Mouse (Mus musculus): ENCODE data around the gene Zdhhc16. TPM values are rescaled to one million over a fixed set of nuclear protein-coding genes. Genes with fewer than 3 reads are reported as not detected.

Gene Zdhhc16
- polyA plus RNA-seq (2017; shearing (Covaris generic)) = 10 to 100 TPM; 40.7 to 59.3 TPM

- ATAC-seq = peak; percentile 98
Observed at GRCm38 (mm10) chr19:41933179-41934086, at the start of gene Zdhhc16, which contains the start of gene Exosc1. Zdhhc16 (plus strand) TSS chr19:41933480. Exosc1 (minus strand) TSS chr19:41933423.

- no peak for ATAC-seq
Observed at GRCm38 (mm10) chr19:41883882-41884281, 49.4 kb upstream of the Zdhhc16 start.

- no peak for ATAC-seq
Observed at GRCm38 (mm10) chr19:41888191-41888590, 45.1 kb upstream of the Zdhhc16 start.

DNA sequence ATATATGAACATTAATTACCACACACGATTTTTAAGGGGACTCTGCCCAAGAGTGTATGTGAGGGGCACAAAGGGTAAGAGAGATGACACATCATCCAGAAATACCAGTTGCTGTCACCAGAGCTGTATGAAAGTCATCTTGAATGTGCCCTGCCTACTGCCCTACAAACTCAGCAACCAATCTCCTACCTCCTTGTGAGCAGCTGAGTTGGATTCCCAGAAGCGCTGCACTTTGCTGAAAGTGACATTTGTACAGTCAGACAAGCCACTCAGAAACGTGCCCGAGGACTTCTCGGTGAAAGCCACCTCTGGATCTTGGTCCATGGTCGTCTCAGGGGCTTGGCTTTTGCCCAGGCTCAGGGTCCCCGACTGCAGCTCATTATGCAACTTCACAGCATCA lies 38.3 kb upstream of the Zdhhc16 start:
- no peak for ATAC-seq

DNA sequence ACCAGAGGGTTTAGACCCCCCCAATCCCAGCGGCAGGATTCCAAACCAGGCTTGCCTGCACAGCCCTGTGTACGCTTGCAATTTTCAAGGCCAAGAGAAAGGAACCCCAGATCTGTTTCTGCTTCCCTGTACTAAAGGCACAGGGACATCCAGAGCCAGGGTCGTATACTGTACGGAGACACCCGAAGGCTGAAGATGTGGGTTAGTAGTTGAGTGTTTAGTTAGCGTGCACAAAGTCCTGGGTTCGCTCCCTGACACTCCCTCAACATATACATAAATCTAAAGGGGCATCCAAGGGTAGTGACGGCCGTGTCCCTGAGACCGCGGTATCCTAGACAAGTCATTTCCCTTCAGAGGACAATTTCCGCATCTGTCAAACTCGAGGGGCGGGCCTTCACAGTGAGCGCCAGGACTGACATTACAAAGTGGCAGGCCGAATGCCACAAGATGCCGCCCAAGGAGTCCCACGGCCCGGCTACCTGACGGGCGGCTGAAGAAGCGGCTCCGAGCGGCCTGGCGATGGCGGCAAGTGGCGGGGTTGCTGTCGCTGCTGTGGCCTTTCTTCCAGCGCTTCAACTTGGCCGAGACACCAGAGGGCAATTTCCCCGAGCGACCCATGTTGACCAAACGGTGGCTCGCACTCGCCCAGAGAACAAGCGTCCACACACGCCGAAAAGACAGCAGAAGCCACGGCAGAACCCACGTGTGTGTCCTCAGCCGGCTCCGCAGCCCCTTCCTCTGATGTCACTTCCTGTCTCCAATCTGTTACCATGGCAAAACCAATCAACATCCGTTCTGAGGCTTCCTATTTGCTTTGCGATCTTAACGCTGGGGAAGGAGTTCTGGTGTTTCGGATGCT lies 37.6 kb upstream of the Zdhhc16 start, which contains the start of gene Rrp12:
Gene Rrp12 (minus strand): TSS at position 714 of the 859 bp plus-strand sequence.
- peak; percentile 98 for ATAC-seq

DNA sequence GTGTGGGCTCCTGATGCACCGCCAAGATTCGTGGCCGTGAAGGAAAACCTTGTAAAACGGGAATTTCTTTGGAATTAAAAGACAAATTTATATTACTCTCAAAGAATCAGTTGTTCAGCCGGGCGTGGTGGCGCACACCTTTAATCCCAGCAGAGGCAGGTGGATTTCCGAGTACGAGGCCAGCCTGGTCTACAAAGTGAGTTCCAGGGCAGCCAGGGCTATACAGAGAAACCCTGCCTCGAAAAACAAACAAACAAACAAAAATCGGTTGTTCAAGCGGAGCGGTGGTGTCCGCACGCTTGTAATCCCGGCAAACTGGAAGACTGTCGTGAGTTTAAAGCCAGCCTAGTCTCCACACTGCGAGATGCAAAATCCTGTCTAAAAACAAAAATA lies 37.0 kb upstream of the Zdhhc16 start:
- no peak for ATAC-seq

- ATAC-seq = no peak
Observed at GRCm38 (mm10) chr19:41898860-41899259, 34.4 kb upstream of the Zdhhc16 start.

- no peak for ATAC-seq
Observed at GRCm38 (mm10) chr19:41900495-41901090, 32.7 kb upstream of the Zdhhc16 start.

GRCm38 (mm10) chr19:41901696-41902095 lies 31.6 kb upstream of the Zdhhc16 start:
- ATAC-seq = no peak

DNA sequence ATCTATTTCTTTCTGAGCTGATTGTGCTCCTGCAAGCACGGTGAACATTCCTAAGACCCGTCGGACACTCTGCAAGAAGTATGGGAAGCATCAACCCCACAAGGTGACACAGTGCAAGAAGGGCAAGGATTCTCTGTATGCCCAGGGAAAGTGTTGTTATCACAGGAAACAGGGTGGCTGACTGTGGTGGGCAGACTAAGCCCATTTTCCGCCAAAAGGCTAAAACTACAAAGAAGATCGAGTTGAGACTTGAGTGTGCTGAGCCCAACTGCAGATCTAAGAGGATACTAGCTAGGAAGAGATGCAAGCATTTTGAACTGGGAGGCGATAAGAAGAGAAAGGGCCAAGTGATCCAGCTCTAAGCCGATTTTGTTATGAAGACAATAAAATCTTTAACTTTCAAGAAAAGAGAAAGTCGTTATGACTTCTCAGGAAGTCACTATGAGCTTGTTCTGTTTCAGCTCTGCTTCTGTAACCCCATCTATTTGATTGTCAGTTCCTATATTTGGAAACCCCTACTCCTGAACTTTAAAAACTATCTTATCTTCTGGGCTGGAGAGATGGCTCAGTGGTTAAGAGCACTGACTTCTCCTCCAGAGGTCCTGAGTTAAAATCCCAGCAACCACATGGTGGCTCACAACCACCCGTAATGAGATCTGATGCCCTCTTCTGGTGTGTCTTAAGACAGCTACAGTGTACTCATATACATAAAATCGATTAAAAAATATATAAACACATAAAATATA lies 30.3 kb upstream of the Zdhhc16 start:
- ATAC-seq = no peak

- no peak for ATAC-seq
Observed at GRCm38 (mm10) chr19:41905246-41905645, 28.0 kb upstream of the Zdhhc16 start.

DNA sequence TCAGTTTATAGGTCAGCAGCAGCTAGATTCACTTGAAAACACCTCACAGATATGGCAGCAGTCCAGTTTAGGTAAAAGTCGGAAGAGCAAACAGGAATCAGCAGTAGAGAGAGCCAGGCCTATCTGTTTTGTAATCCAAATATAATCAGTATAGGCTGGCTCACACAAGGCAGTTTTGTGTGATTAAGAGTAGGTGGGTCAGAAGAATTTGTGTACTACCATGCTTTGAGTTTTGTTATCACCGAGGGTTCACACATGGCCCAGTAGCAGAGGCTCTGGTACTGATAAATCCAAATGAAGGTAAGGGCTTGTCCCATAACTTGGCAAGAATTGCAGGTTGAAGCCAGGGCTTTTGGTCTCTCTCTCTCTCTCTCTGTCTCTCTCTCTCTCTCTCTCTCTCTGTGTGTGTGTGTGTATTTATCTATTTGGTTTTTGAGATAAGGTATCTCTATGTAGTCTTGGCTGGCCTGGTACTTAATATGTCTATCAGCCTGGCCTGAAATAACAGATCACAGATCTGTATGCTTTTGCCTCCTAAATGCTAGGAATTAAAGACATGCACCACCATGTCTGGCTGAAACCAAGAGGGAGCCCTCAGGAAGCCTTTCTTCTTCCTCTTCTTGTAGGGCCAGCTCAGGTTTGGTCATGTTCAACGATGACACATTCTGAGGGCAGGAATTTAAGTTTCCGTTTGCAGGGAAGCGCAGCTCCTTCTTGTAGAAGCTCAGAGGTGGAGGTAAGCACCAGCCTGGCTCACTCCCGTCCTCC lies 26.8 kb upstream of the Zdhhc16 start:
- ATAC-seq = no peak

DNA sequence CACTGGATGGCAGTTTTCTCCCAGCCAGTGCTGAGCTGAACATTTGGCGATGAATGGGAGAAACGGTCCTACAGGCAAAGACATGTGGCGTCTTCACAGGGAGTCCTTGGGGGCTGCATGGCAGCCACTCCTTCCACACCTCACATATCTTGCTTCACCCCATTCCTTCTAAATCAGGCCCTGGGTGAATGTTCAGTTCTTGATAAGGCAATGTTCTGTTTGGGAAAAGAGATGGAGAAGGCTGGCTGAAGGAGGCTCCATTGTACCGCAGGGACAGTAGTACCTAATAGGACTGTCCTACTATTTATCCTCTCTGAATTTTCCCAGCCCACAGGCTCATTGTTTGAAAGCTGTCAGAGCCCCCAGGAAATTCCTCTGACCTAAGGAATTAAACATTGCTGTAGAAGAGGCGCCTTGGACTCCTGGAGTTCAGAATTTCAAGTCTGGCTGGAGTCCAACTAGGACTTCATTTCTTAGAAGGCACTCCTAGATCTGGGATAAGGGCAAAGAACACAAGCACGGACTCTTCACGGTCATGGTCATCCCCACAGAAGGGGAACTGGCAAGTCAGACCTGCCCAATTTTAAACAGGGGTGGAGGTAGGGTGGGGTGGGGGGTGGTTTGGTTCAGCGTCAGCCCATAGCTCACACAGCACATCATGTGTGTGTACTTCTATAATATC lies 26.1 kb upstream of the Zdhhc16 start:
- no peak for ATAC-seq

DNA sequence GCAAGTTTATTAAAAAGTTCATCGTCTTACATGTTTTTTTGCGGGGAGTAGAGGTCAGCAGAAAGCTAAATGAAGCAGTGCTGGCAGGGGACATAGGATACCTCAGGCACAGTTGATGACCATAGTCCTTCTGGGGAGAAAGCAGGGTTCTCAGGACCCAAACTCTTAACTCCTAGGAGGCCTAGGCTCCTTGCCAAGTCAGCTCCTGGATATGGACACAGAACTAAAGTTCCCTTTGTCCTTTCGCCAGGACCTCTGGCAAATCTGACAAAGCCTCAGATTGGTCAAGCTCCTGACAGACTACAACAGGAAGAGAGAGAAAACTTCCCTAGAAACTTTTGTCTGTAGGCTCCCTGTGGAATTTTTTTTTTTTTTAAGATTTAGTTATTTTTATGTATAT lies 24.5 kb upstream of the Zdhhc16 start:
- no peak for ATAC-seq

DNA sequence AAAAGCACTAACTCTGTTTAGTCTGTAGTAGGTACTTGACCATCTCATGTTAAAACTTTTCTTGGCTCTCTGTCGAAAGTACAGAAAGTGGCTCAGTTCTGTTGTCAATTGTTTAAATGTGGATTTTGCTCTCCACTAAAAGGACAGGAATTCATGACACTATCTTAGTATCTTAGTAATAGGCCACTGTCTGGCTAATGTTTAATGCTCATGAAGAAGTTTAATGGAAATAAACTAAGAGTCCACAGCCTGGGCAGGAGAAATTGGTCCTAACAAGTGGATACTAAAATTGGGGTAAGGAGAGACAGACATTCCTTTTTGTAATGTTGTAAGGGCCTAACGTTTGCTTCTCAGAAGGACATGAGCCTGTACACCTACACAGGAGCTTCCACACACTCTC lies 22.9 kb upstream of the Zdhhc16 start:
- ATAC-seq = no peak

- peak; percentile 83 for ATAC-seq
Observed at GRCm38 (mm10) chr19:41911178-41912073, 21.9 kb upstream of the Zdhhc16 start, which contains the start of gene Pgam1. Pgam1 (plus strand) TSS chr19:41911923.

GRCm38 (mm10) chr19:41912121-41913080 lies 20.9 kb upstream of the Zdhhc16 start:
- ATAC-seq = peak; percentile 13
